Mouse (Mus musculus) forebrain, embryonic 16.5 days (tissue): ENCODE results near the gene Wasf3. TPM values are rescaled to one million over a fixed set of nuclear protein-coding genes. Genes with fewer than 3 reads are reported as not detected.

Experiments used
- ATAC-seq: fragments of 200-750 bp; cut with Nextera tagmentation; 2 replicates; pipeline ENCODE4 v1.8.0; 2017; ENCODE audit warnings: mild to moderate bottlenecking, moderate library complexity
- H3K27ac ChIP-seq: fragments of 300-500 bp; sonication (generic); 2 replicates; pipeline ENCODE4 v1.5.1; 2014; ENCODE audit warnings: low read length, control low read depth
- H3K27me3 ChIP-seq: fragments of 300-500 bp; sonication (generic); replicated peaks from 2 replicates; pipeline ENCODE4 v1.6.1; 2014; ENCODE audit warnings: low read length; ENCODE audit not compliant: control insufficient read depth, insufficient read depth
- H3K36me3 ChIP-seq: fragments of 300-500 bp; sonication (generic); 2 replicates; pipeline ENCODE4 v1.6.1; 2014; ENCODE audit not compliant: control insufficient read depth, insufficient read depth
- H3K4me1 ChIP-seq: fragments of 300-500 bp; sonication (generic); replicated peaks from 2 replicates; pipeline ENCODE4 v1.6.1; 2014; ENCODE audit warnings: low read length; ENCODE audit not compliant: control insufficient read depth, insufficient read depth
- H3K4me2 ChIP-seq: fragments of 300-500 bp; sonication (generic); 2 replicates; pipeline ENCODE4 v1.6.1; 2014; ENCODE audit warnings: mild to moderate bottlenecking, low read length, control low read depth
- H3K4me3 ChIP-seq: fragments of 300-500 bp; sonication (generic); replicated peaks from 2 replicates; pipeline ENCODE4 v1.5.1; 2014; ENCODE audit warnings: mild to moderate bottlenecking, low read length, control low read depth
- H3K9ac ChIP-seq: fragments of 300-500 bp; sonication (generic); replicated peaks from 2 replicates; pipeline ENCODE4 v1.6.1; 2014; ENCODE audit warnings: low read depth, low read length, control low read depth
- H3K9me3 ChIP-seq: fragments of 300-500 bp; sonication (generic); 2 replicates; pipeline ENCODE4 v1.6.1; 2016; ENCODE audit warnings: low read length; ENCODE audit not compliant: control insufficient read depth
- WGBS: fragments of 180-500 bp; shearing (Covaris S2); extraction: QIAGEN DNeasy Blood & Tissue Kit; methylation state at CpG from one replicate; pipeline ENCODE4 v1.1.7; 2014; 5-methylcytosine and 5-hydroxymethylcytosine counted together
- polyA plus RNA-seq: library from polyadenylated mRNA; unstranded; fragments of >200 nt; fragmentation: Nextera tagmentation; extraction: Ambion mirVana; gene quantifications from 2 replicates; pipeline ENCODE4 v1.2.1, GENCODE M21; 2015

Gene Wasf3
- polyA plus RNA-seq, result 12.8 and 15.1 TPM in 2 replicates

DNA sequence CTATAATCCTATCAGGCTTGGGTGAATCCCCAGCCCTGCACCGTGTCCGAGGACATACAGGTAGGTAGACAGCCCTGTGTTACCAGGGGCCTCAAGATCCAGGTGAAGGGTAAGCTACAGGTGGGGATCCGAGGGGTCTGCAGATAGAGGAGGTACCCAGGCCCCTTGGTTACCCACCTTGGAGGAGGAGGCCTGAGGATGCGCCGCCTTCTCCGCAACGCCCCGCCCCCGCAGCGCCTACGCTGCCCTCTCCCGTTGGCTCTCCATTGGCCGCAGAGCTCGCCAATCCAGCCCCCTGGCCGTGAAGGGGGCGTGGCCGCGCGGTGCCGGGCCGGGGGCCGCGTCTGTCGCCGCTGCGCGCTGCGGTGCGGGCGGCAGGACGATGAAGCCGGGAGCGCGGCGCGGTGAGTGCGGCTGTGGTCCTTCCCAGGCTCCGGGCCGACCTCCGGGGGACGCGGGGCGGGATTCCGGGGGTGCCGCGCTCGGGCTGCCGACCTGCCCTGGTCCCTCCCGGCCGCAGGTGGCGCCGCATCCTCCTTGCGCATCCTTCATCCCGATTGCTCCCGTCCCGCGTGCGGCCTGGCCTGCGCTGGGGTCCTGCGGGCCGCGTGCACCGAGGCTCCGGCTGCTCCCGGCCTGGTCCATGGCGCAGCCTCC lies at the start of gene Wasf3:
Gene Wasf3 (plus strand): TSS at position 51 of the 657 bp plus-strand sequence.
- H3K4me3 ChIP-seq, result peak within 1 kb of the TSS; percentile 87
- peaks cover 4% of the 10 kb centered on the region for H3K9me3 ChIP-seq
- peak within 1 kb of the TSS; percentile 90 for H3K4me2 ChIP-seq
- peak; percentile 97 for ATAC-seq
- H3K27me3 ChIP-seq, result no peaks in the 10 kb centered on the region
- peaks cover 7% of the 10 kb centered on the region for H3K4me1 ChIP-seq
- WGBS, result under 1% methylated on average over 53 of the region's 66 CpGs
- peak within 1 kb of the TSS; percentile 28; the same call in 1 of the 2 replicates for H3K27ac ChIP-seq
- no peaks in the 10 kb centered on the region for H3K36me3 ChIP-seq
- H3K9ac ChIP-seq, result peak within 1 kb of the TSS; percentile 86

DNA sequence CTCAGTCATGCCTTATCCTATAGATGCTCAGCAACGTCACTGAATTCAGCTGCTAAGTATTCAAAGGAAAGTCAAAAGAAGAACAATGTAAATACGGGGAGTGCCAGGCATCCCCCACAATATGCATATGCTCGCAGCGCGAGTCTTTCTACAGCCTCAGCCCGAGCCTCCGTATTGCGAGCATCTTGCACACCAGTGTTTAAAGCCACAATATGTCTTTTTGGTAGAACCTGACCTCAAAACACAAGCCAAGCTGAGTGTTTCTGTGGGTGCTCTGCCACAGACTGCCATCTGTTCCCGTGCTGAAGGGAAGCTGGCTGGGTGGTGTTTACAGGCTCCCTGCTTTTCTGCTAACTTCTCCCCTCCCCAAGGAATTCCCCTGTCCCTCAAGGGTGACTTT lies 46.7 kb upstream of the Wasf3 start:
- WGBS, result 48% methylated on average over 9 of the region's 9 CpGs
- no peak overlapping the region for H3K4me3 ChIP-seq
- no peak overlapping the region for H3K4me2 ChIP-seq
- peak; percentile 45; the same call in 1 of the 2 replicates for ATAC-seq
- no peaks in the 10 kb centered on the region for H3K36me3 ChIP-seq
- H3K9ac ChIP-seq, result no peak overlapping the region
- peaks cover 7% of the 10 kb centered on the region; the same call in 1 of the 2 replicates for H3K4me1 ChIP-seq
- no peaks in the 10 kb centered on the region for H3K27me3 ChIP-seq
- no peaks in the 10 kb centered on the region for H3K9me3 ChIP-seq
- H3K27ac ChIP-seq, result no peak overlapping the region

DNA sequence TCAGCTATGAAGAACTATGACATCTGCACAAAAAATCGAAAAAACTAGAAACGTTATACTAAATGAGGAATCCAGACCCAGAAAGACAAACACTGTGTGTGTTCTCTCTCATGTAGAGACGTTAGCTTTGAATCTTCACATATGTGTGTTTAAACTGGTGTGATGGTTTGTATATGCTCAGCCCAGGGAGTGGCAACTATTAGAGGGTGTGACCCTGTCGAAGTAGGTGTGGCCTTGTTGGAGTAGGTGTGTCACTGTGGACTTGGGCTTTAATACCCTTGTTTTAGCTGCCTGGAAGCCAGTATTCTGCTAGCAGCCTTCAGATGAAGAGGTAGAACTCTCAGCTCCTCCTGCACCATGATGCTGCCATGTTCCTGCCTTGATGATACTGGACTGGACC lies 44.7 kb upstream of the Wasf3 start:
- WGBS, result 80% methylated on average over 4 of the region's 4 CpGs
- H3K4me3 ChIP-seq, result no peak overlapping the region

DNA sequence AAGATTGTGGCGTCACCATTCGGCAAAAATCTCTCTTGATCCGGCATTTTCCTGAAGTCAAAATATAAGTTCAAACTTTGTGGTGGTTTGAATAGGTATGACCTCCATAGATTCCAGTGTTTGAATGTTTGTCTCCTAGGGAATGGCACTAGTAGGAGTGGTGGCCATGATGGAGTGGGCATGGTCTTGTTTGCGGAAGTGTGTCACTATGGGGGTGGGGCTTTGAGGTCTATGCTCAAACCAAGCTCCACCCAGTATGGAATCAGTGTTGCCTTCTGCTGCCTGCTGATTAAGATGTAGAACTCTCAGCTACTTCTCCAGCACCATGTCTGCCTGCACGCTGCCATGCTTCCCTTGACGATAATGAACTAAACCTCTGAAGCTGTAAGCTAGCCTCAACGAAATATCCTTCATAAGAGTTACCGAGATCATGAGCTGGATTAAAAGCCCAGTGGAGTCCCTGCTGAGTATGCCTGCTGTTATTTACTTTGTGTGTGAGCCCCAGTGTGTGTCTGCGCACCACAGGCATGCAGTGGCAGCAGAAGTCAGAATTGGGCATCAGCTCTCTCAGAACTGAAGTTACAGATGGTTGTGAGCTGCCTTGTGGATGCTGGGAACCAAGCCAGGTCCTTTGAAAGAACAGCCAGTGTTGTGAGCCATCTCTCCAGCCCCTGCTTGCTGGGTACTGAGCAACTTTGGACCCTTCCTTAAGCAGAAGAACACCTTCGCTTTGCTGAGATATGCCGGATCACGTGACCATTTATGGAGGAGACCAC lies 39.7 kb upstream of the Wasf3 start:
- 83% methylated on average over 12 of the region's 12 CpGs for WGBS
- no peak overlapping the region for H3K27ac ChIP-seq
- ATAC-seq, result no peak
- H3K4me1 ChIP-seq, result no peaks in the 10 kb centered on the region
- H3K4me2 ChIP-seq, result no peak overlapping the region
- no peaks in the 10 kb centered on the region for H3K9me3 ChIP-seq
- H3K9ac ChIP-seq, result no peak overlapping the region
- H3K27me3 ChIP-seq, result no peaks in the 10 kb centered on the region
- no peaks in the 10 kb centered on the region for H3K36me3 ChIP-seq
- H3K4me3 ChIP-seq, result no peak overlapping the region

More for the DNA sequence above, 44.7 kb upstream of the Wasf3 start:
- Histone ChIP-seq H3K4me2 (no peak overlapping the region), H3K36me3 (no peaks in the 10 kb centered on the region), H3K4me1 (peaks cover 7% of the 10 kb centered on the region; the same call in 1 of the 2 replicates), H3K9me3 (no peaks in the 10 kb centered on the region), H3K27me3 (no peaks in the 10 kb centered on the region), H3K9ac (no peak overlapping the region), H3K27ac (no peak overlapping the region)
- no peak for ATAC-seq

DNA sequence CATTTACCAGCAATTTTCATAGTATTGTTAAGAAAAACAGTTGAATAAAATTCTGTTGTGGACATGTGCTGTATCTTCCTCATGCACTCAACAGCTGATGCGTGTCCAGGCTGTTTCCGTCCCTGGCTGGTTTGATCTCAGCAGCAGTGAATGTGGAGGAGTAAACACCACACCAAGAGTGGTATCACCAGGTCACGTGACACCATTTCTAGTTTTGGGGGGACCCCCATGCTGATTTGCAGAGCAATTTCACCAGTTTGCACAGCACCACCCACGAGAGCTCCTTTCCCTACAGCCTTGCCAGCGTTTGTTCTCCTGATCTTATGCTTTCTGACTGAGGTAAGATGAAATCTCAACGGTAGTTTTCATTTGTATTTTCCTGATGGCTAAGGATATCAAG lies 37.7 kb upstream of the Wasf3 start:
- H3K4me2 ChIP-seq, result no peak overlapping the region
- WGBS, result 80% methylated on average over 6 of the region's 6 CpGs
- no peaks in the 10 kb centered on the region for H3K36me3 ChIP-seq
- no peak overlapping the region for H3K4me3 ChIP-seq
- no peaks in the 10 kb centered on the region for H3K9me3 ChIP-seq
- no peaks in the 10 kb centered on the region for H3K27me3 ChIP-seq
- H3K9ac ChIP-seq, result no peak overlapping the region
- no peak for ATAC-seq
- H3K4me1 ChIP-seq, result no peaks in the 10 kb centered on the region
- H3K27ac ChIP-seq, result no peak overlapping the region

DNA sequence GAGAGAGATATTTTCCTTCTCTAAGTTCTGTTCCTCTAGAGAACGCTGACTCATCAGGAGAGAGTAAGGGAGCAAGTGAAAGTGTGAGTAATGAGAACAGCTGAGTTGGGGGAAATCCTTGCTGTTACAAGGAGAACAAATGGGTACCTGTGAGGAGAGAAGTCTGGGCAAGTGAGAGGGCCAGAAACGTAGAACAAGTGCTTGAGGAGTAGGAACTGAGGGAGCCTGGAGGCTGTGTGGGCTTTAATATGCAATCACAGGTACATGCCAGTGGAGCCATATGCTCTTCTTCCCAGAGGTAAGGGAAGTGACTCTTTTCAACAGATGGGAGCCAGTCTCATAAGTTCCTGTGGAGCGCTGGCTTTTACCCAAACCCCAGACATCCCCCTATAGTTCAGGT lies 35.6 kb upstream of the Wasf3 start:
- no peak for ATAC-seq
- 73% methylated on average over 3 of the region's 3 CpGs for WGBS
- Histone ChIP-seq H3K4me1 (no peaks in the 10 kb centered on the region), H3K27me3 (no peaks in the 10 kb centered on the region), H3K9ac (no peak overlapping the region), H3K36me3 (no peaks in the 10 kb centered on the region), H3K9me3 (no peaks in the 10 kb centered on the region), H3K4me2 (no peak overlapping the region), H3K27ac (no peak overlapping the region), H3K4me3 (no peak overlapping the region)

DNA sequence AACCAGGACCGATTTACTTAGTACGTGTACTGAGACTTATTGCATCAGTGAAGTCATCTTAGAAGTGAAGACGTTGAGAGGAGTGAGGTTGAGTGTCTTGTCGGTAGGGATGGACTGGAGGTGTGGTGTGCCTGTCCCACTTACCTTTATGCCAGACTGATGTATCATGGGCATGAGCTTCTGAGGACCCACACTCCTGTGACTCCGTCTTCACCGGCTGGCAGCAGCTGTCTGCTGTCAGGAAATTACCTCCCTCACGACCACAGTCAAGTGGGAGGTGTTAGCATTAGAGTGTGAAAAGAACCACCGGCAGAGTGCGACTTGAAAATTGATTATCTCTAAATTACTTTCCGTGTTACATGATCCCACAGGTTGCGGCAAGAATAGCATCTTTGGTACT lies 34.0 kb upstream of the Wasf3 start:
- Histone ChIP-seq H3K27me3 (no peaks in the 10 kb centered on the region), H3K27ac (no peak overlapping the region), H3K4me3 (no peak overlapping the region), H3K4me1 (no peaks in the 10 kb centered on the region), H3K9me3 (no peaks in the 10 kb centered on the region), H3K4me2 (no peak overlapping the region), H3K36me3 (no peaks in the 10 kb centered on the region), H3K9ac (no peak overlapping the region)
- WGBS, result 83% methylated on average over 11 of the region's 11 CpGs
- ATAC-seq, result no peak

DNA sequence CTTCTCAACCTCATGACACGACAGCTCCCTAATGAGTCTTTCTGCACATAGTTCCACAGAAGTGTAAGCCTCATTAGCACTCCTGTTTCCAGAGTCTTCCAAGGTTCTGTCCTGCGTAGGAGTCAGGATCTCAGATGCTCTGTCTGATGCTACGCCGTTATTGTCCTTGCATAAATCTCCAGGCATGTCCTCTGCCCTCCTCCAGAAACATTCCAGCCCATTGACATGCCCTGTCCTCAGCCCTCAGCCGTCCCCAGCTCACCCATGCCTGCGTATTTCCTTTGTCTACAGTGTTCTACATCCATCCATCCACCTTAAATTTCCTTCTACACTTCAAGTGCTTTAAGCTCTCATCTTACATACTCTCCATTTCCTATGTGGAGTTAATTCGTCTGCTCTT lies 32.8 kb upstream of the Wasf3 start:
- H3K36me3 ChIP-seq, result no peaks in the 10 kb centered on the region
- H3K27ac ChIP-seq, result no peak overlapping the region
- H3K4me2 ChIP-seq, result no peak overlapping the region
- H3K9ac ChIP-seq, result no peak overlapping the region
- no peaks in the 10 kb centered on the region for H3K27me3 ChIP-seq
- no peak overlapping the region for H3K4me3 ChIP-seq
- ATAC-seq, result no peak
- WGBS, result 85% methylated on average over 7 of the region's 7 CpGs
- no peaks in the 10 kb centered on the region for H3K9me3 ChIP-seq
- H3K4me1 ChIP-seq, result no peaks in the 10 kb centered on the region

DNA sequence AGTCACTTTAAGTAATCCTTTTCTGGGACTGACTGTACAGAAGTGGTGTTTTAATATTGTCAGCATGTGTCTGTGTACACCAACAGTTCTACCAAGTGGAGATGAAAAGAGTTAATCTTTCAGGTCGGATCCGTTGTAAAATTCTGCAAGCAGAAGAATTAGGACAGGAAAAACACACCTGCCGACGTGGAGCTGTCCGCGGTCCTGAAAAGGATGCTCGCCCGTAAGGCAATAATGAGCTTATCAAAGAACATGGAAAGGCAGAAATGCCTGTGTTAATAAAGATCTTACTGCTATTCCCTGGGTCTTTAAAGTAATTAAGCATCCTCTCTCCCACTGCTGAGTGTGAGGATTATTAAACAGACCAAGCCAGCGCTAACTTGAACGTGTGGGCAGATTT lies 24.4 kb upstream of the Wasf3 start:
- ATAC-seq, result no peak
- 32% methylated on average over 10 of the region's 10 CpGs for WGBS
- Histone ChIP-seq H3K36me3 (no peaks in the 10 kb centered on the region), H3K4me1 (no peaks in the 10 kb centered on the region), H3K9ac (no peak overlapping the region), H3K4me3 (no peak overlapping the region), H3K4me2 (no peak overlapping the region), H3K27me3 (no peaks in the 10 kb centered on the region), H3K27ac (no peak overlapping the region), H3K9me3 (no peaks in the 10 kb centered on the region)
